Mouse (Mus musculus) testis, postnatal 10 days (tissue): ENCODE measurements around the gene Zfp853.

ENCODE experiments used
- DNase-seq: peaks from one replicate; pipeline ENCODE4 v3.0.0; 2021; ENCODE audit warnings: low spot score

The Zfp853 gene

GRCm38 (mm10) chr5:143293404-143293803 lies at the start of gene Zfp853:
Gene Zfp853, minus strand, starts transcription at chr5:143293623.
- peak; percentile 59 for DNase-seq

- no peak for DNase-seq
These were observed 46.2 kb upstream of the Zfp853 start for GRCm38 (mm10) chr5:143339603-143340002.

GRCm38 (mm10) chr5:143336559-143336958 lies 43.1 kb upstream of the Zfp853 start:
- no peak for DNase-seq

- DNase-seq: no peak
These were observed 41.7 kb upstream of the Zfp853 start for GRCm38 (mm10) chr5:143335089-143335460.

- no peak for DNase-seq
These were observed 41.1 kb upstream of the Zfp853 start for GRCm38 (mm10) chr5:143334418-143335088.

- DNase-seq: peak; percentile 89
These were observed 40.4 kb upstream of the Zfp853 start for GRCm38 (mm10) chr5:143333872-143334271.

GRCm38 (mm10) chr5:143328690-143329495 lies 35.5 kb upstream of the Zfp853 start, which contains the start of gene Zdhhc4:
Gene Zdhhc4, minus strand, starts transcription at chr5:143329256.
- DNase-seq: peak; percentile 97

- DNase-seq: no peak
These were observed 23.8 kb upstream of the Zfp853 start for GRCm38 (mm10) chr5:143317288-143317610.

- no peak for DNase-seq
These were observed 23.3 kb upstream of the Zfp853 start for GRCm38 (mm10) chr5:143316605-143317287.

GRCm38 (mm10) chr5:143315514-143315888 lies 22.1 kb upstream of the Zfp853 start:
- no peak for DNase-seq

GRCm38 (mm10) chr5:143314730-143315513 lies 21.5 kb upstream of the Zfp853 start, which contains the start of gene E130309D02Rik:
Gene E130309D02Rik, minus strand, starts transcription at chr5:143315360.
- peak; percentile 98 for DNase-seq

- DNase-seq: no peak
These were observed 20.8 kb upstream of the Zfp853 start for GRCm38 (mm10) chr5:143314183-143314729.

GRCm38 (mm10) chr5:143311886-143312285 lies 18.5 kb upstream of the Zfp853 start:
- peak; percentile 91 for DNase-seq

GRCm38 (mm10) chr5:143309916-143310315 lies 16.5 kb upstream of the Zfp853 start:
- no peak for DNase-seq

- no peak for DNase-seq
These were observed 15.4 kb upstream of the Zfp853 start for GRCm38 (mm10) chr5:143308825-143309224.

- DNase-seq: no peak
These were observed 10.8 kb upstream of the Zfp853 start for GRCm38 (mm10) chr5:143304251-143304650.

GRCm38 (mm10) chr5:143301296-143301695 lies 7.9 kb upstream of the Zfp853 start:
- DNase-seq: no peak

- DNase-seq: peak; percentile 74
These were observed 6.3 kb upstream of the Zfp853 start for GRCm38 (mm10) chr5:143299686-143300085.

- DNase-seq: no peak
These were observed 5.0 kb upstream of the Zfp853 start for GRCm38 (mm10) chr5:143298391-143298790.

GRCm38 (mm10) chr5:143297986-143298385 lies 4.6 kb upstream of the Zfp853 start:
- DNase-seq: no peak

GRCm38 (mm10) chr5:143295330-143295729 lies 1.9 kb upstream of the Zfp853 start:
- DNase-seq: no peak

- DNase-seq: no peak
These were observed 1.4 kb upstream of the Zfp853 start for GRCm38 (mm10) chr5:143294862-143295261.
